Mouse (Mus musculus) effector memory CD4-positive, alpha-beta T cell, adult 5 months (primary cell): ENCODE measurements around the gene Gm853. TPM values are rescaled to one million over a fixed set of nuclear protein-coding genes. Genes with fewer than 3 reads are reported as not detected.

ENCODE experiments used
- polyA plus RNA-seq: library from polyadenylated mRNA; unstranded; fragments of 100-300 nt; shearing (Covaris generic); gene quantifications from one replicate; pipeline ENCODE4 v1.2.1, GENCODE M21; 2017

Gm853 gene
- not detected for polyA plus RNA-seq

DNA sequence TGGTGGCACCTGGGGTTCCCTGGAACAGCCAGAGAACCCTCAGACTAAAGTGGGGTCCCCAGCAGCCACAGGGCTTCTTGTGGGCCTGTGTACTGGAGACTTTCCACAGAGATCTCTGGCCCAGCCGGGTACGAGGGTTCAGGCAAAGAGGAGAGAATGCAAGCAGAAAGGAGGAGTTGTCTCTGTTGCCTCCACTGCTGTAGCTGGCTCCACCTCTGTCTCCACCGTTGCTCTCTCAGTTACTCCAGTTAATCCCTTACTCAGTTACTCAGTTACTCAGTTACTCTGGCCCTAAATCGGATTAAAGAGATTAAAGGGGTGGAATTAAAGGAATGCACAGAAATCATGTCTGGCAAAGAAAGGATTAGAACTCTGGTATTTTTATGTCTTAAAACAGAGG is at the start of gene Gm853:
TSS of gene Gm853 (minus strand) at position 223 of the 400 bp plus-strand sequence.

DNA sequence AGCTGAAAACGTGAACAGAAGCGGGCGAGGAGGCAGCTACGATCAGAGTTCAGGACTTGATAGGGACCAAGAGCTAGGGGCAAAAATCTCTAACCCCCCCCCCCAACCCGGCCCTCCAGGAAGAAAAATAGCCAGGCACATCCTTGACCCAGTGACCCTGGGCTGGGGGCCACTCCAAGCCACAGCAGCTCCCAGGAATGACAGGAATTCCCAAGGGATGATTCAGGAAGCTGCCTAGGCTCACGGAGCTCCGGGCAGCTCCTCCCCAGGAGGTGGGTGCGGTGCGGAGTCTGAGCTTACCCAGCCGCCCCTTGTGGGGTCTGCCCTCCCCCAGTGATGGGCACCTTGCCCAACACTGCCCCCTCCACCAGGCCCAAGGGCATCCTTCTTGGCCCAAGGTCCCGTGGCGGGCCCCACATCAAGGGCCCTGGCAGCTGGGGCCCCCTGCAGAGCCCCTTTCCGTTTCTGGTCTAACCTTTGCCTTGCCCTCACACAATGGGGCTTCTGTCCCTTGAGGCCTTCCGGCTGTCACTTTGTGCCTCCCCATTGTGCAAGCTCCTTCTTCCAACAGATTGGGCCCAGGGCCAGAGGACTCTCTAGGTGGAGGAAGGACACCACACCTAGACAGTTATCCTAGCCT is 47.0 kb downstream of the Gm853 start, which contains the start of gene Tinagl1:
TSS of gene Tinagl1 (minus strand) at position 51 of the 640 bp plus-strand sequence.

Other genes with a start within 250 kb of the Gm853 start
- not detected for gene Adgrb2, start 237.5 kb downstream of the Gm853 start, polyA plus RNA-seq
- gene Col16a1, start 174.6 kb downstream of the Gm853 start, polyA plus RNA-seq = 0.50 TPM
- 41.5 TPM for gene Pef1, start 119.8 kb downstream of the Gm853 start, polyA plus RNA-seq
- not detected for gene Hcrtr1, start 83.0 kb downstream of the Gm853 start, polyA plus RNA-seq
- gene Tinagl1, start 47.3 kb downstream of the Gm853 start, polyA plus RNA-seq = not detected
- not detected for gene Serinc2, start 56.8 kb upstream of the Gm853 start, polyA plus RNA-seq
- not detected for gene Fabp3, start 86.2 kb upstream of the Gm853 start, polyA plus RNA-seq
- gene Gm10570, start 86.3 kb upstream of the Gm853 start, polyA plus RNA-seq = not detected
- gene Zcchc17, start 137.5 kb upstream of the Gm853 start, polyA plus RNA-seq = 34.2 TPM
- gene Snrnp40, start 137.7 kb upstream of the Gm853 start, polyA plus RNA-seq = 77.4 TPM